Mouse (Mus musculus): ENCODE measurements at regions not wholly inside any gene's neighbourhood (a gene's known extent, or its start where the extent isn't known, plus 50 kb on each side); places are given as distances from the start of the nearest gene placed in this dataset.

DNA sequence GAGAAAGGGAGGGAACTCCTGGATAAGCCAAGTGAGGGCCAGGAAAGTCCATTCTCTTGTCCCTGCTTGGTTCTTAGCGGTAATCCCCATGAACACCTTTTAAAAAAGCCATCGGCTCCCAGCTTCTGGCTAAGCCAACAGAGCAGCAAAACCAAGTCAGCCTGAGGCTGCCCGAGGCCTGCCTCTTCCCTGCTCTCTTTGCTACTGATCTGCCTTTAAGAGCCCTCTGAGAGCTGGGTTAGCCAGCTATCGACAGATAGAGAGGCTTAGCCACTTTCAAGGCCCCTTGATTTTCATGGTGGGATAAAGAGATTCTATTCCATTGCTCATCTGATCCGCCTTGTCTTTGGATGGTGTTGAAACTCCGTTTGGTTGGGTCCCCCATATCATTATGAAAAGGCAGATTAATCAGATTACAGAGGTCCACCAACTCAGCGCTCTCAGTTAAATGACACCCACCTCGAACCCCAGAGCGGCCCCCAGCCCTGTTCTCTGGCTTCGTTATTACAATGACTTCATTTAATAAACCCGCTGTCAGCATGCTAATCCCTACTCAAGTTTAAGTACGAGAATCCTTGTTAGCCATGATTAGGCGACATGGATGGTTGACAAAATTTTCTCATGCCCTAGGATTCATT is 66.1 kb downstream of the Slc4a3 start:
- DNase-seq (ENCODE audit: low read depth, low spot score) = no peak

DNA sequence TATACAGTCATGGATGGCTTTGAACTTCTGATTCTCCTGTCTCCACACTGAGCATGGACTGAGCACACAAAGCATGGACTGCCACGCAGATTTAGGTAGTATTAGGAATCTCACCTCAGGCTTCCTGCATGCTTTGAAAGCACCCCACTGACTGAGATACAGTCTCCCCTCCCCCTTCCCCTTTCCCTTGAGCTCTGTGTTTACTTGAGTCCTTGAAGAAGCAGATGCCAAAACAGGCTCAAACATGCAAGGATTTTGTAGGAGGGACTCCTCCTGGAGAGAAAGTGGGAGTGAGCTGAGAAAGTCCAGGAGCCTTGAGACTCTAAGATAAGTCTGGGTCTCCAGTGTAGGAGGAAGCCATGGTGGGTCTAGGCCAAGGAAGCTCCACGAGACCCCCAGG is 67.1 kb downstream of the Slc4a3 start:
- DNase-seq (ENCODE audit: low read depth, low spot score) = no peak

DNA sequence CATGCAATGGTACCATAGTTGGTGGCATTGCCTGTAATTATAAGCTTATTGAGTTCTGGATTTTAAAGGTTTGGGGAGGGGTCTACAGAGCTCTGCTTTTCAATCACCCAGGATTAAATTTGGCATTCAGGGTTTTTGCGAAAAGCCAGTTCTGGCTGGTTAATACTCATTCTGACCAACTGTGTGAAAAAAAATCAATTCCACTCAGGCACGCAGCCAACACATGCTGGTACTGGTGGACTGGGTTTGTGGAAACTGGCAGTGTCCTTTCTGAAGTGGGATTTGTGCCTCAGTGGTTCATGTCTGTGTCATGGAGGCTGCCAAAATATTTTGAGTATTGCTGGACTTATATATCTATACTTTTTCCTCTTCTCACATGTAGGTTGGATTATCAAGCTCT is 70.9 kb downstream of the Slc4a3 start:
- no peak for DNase-seq (ENCODE audit: low read depth, low spot score)

DNA sequence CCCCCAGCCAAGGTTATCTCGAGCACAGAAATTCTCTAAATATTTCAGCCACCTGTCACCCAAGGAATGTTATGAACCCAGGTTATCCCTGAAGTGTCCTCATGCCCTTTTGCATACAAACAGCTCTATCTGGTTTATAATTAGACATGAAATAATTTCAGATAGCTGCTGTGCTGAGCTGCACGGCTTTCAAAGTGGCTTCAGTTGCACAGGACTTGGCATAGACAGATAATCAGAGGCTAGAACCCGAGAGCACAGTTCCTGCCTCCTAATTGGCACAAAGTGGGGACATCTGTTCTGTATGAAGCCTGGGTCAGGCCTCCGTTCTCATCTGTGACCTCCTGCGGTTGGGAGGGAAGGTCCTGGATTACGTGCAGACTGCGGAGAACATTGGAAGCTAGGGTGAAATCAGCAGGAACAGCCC is 72.3 kb downstream of the Slc4a3 start:
- no peak for DNase-seq (ENCODE audit: low read depth, low spot score)

DNA sequence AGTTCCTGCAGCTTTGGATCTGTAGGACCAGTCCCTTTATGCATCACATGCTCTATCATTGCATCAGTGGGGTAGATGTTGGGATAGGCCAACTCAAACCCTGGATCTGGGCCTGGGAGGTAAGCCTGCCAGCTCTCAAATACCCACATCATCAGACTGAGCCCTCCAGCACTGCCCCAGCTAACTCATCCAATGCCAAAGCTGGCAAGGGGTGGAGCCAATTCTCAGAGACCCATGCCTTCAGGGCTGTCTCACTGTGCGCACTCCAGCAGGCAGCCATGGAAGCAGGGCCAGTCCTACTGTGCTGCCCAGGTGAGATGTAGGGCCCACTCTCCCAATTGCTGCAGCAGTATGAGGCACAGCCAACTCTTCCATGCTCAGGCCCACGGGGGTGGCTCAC is 84.2 kb downstream of the Slc4a3 start:
- DNase-seq (ENCODE audit: low read depth, low spot score) = no peak

DNA sequence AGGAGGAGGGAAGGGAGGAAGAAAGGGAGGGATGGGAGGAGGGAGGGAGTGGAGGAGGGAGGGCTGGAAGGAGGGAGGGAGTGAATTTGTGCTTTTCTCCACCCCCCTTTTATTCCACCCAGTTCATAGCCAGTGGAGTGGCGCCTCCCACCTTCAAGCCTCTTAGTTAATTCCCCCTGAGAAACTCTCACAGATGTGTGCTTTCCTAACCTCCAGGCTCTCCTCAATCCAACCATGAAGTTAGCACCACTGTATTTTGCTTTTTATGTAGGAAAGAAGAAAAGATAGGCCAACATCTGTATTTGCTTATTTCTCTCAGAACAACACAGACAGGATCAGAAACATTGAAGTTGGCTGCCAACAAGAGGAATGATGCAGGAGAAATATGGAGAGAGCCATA is 85.7 kb downstream of the Slc4a3 start:
- no peak for DNase-seq (ENCODE audit: low read depth, low spot score)

DNA sequence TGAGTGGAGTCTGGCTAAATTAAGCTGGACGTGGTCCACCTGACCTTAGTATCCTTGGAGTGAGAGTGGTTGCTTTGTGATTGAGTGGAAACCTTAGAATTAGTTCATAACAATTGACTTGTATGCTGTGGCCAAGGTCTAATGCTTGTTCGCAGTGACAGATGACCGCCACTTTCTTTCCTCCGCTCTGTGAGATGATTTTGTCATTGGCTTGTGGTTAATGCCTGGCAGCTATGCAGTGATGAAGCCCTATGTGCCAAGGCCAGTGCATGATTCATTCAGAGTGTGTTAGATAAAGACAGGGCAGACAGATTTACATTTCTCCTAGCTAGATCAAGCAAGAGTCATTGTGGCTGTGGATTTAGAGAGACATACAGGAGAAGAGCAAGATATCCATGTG is 89.5 kb downstream of the Slc4a3 start:
- DNase-seq (ENCODE audit: low read depth, low spot score) = no peak

DNA sequence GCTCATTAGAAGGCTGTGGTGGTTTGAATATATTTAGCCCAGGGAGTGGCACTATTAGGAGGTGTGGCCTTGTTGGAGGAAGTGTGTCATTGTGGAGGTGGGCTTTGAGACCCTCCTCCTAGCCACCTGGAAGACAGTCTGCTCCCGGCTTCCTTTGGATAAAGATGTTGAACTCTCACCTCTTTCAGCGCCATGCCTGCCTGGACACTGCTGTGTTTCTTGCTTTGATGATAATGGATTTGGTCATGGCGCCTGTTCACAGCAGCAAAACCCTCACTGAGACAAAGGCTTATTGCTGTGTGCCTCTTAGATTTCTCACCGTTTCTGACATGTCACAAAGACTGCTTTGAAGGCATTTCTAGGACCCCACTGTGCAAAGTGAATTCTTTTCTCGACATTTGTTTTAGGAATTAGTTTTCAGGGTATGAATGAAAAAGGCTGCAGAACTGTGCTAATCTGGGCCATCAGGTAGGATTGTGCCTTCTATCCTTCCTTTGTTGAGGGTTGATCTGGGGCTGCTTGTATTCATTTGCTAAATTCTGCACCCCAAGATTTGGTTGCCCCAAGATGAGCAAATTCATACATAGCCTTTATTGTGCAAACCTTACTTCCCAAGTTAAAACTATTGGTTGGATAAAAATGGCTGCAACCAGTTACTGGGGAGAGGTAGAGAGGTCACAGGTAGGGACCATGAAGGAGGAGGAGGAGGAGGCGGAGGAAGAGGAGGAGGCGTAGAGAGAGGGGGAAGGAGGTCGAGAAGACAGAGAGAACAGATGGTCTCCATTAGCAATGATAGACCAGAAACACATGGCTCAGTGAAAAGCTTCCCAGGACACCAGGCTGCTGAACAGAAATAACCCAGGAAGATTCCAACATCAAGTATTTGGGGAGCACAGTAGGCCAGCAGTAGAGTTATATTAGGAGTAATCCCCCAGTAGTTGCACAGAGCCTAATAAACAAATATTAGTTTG is 93.2 kb downstream of the Slc4a3 start:
- no peak for DNase-seq (ENCODE audit: low read depth, low spot score)

DNA sequence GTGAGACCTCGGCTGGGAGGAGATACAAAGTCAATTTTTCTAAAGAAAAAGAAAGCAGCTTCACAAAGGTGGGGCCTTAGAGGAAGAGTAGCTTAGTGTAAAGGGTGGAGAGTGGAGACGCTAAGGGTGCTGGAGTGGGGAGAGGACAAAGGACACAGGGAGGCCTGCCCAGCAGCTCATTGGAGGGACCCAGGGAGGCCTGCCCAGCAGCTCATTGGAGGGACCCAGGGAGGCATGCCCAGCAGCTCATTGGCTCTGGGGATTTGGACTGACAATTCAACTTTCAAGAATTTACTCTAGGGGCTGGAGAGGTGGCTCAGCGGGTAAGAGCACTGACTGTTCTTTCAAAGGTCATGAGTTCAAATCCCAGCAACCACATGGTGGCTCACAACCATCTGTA is 96.4 kb downstream of the Slc4a3 start:
- no peak for DNase-seq (ENCODE audit: low read depth, low spot score)

DNA sequence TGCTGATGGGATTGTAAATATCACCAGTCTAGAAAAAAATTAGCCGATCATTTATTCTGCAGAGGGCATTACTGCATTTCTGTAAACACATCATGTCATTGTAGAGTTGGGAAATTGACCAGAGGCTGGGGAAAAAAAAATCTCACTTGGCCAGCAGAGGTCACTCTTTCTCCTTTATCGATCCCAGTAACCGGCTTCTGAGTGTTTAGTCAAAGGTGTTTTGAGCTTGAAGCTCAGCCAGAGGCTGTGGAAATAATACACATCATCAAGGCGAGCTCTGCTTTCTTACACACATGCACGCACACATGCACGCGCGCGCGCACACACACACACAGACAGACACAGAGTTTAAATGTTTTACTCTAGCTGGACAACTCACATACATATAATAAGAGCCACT is 106.5 kb downstream of the Slc4a3 start:
- DNase-seq (ENCODE audit: low read depth, low spot score) = peak; percentile 83

DNA sequence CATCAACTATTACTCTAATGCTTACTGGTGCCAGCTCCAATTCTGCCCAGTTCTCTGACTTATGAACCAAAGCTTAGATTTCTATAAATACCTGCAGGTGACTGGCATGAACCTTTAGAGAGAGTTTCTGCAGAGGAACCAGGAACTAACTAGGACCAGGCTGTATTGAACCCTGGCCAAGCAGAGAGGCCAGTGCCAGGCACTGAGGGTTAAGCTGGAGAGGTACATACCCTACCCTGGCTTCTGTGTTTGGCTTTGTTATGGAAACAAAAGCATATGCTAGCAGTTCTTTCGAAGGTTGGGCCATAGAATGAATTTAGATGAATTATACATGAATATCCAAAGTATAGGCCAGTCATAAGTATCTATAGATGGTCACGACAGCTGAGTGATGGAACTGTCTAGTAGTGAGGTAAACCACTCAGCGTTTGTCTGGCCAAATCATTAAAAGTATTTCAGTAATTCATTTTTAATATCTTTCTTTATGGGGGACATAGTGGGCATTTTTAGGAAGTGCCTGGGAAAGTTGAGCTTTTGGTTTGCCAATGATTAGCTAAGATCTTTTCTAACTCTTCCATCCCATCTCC is 107.0 kb downstream of the Slc4a3 start:
- no peak for DNase-seq (ENCODE audit: low read depth, low spot score)

DNA sequence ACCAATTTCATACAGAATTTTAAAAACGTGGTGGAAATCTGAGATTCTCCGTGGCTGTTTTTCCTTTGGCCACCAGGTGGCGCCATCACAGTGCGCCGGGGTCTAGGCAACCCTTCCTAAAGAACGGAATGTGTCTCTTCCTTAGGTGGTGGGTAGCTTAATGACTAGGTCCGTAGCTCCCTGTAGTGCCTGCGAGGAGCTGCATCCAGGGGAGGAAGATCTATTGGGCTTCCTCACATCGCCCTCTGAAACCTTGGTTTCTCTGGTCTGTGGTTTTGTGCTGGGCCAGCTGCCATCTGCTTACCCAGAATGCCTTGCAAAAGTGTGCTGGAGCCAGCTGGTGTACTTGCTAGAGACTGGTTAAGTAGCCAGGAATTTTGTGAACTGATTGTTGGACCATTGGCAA is 107.6 kb downstream of the Slc4a3 start:
- DNase-seq (ENCODE audit: low read depth, low spot score) = peak; percentile 72

DNA sequence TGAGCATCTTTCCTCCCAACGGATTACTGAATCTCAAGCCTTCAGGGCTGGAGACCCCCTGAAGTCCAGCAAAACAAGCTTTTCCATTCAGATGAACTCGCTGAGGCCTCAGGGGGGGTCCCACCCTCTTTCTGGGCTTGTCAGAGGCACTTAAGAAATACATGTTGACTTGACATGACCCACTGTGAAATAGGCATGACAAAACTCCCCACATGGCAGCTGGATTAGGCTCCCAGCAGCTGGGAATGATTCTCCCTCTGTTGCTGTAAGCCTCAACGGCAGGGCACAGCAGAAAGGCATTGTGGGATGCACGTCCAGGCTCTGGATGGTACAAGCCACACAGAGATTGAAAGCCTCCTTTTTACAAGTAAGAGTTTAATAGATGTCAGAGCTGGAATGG is 110.5 kb downstream of the Slc4a3 start:
- no peak for DNase-seq (ENCODE audit: low read depth, low spot score)

DNA sequence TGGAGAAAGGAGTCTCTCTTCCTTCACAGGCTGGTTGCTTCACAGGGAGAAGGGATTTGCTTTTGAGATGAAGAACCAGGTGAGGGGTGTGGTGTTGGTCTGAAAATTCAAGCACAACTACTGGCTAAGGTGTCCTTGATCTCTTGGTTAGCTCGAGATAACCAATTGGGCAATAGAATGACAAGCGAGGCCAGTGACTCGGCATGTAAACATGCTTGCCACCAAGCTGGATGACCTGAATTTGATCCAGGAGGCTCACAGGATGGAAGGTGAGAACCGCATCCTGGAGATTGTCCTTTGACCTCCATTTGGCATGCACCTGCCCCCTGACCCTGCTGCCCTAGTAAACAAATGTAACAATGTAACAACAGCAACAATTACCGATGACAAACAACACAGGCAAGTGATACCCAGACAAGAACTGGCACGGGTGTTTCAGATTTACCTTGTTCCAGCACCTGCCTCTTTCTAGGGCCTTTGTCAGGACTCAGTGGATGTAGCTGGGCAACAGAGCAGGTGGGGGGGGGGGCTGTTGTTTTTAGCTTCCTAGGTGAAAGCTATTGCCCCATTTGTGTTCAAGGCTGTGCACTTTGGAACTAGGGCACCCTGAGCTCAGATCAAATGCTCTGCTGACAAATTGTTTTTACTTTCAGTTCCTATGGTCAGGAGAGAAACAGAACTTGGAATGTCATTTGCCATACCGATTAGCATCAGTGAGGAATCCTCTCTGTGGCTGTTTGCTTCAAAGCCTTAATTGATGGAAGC is 114.5 kb downstream of the Slc4a3 start:
- DNase-seq (ENCODE audit: low read depth, low spot score) = no peak

DNA sequence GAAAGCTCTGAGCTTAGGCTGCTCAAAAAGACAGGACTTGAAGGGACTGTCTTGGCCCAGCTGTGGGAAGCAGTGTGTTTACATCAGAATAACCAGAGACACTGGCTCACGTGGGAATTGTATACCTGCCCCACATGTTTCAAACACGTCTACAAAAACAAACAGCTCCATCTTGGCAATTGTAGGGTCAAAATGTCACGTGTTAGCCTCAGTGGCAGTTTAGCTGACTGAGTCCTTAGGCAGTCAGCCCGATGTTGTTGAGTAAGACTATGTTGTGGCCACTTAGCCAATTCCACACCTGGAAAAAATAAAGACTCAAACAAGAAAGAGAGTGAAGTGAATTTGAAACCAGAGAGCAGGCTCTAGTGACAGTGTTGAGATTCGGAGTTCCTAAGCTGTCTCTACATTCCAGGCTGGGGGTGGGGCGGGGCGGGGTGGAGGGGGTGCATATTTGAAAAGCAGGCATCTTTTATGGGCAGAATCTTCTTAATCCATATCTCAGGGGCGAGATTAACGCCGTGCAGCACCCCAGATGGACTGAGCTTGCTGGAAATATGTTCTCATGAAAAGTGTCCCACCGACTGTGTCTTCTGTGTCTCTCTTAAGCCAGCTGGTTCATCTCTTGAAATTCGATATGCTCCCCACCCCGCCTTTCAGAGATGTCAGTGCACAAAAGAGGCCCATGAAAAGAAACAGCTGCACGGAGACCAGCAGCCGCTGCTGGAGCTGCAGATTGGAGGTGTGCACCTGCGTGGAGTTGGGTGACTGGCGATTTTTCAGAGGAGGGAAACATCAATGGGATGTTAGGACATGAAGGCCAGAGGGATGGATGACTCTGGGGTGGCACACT is 116.3 kb downstream of the Slc4a3 start:
- no peak for DNase-seq (ENCODE audit: low read depth, low spot score)

DNA sequence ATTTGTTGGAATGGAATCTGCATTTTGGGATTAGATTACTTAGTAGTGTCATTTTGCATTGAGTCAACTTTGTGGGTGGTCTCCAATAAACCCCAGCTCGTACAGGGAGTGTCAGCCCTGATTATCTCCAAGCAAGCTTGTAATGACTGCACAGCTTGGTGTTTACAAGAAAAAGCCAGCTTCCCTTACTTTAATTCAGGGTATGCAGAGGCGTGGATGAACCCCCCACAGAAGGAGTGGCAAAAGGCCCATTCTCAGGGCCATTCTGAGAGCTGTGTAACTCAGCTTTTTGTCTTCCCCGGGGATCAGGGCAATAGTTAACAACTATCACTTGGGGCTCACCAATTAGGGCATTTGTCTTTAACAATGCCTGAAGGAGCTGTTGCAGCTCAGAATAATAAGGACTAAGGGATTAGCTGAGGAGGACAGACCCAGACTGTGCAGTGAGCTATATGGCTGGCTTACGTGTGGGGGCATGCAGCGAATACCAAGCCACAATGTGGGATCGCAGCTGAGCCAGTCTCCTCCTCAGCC is 121.7 kb downstream of the Slc4a3 start:
- no peak for DNase-seq (ENCODE audit: low read depth, low spot score)

DNA sequence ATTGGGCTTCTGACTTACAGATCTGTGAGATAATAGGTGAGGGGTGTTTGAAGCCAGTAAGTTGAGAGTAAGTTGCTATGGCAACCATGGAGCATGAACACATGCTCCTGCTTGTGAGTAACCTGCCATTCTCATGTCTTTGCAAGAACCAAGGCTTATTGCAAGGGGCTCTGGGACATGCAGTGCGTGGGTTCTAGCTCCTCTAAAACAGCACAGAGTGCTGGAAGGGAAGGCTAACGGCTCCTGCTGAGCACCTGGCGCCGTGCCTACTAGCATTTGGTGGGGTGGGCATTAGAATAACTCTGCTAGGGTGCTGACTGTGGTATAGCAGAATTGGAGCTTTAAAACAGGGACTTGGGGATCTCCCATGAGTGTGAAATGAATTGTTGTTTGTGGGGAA is 130.2 kb downstream of the Slc4a3 start:
- no peak for DNase-seq (ENCODE audit: low read depth, low spot score)

DNA sequence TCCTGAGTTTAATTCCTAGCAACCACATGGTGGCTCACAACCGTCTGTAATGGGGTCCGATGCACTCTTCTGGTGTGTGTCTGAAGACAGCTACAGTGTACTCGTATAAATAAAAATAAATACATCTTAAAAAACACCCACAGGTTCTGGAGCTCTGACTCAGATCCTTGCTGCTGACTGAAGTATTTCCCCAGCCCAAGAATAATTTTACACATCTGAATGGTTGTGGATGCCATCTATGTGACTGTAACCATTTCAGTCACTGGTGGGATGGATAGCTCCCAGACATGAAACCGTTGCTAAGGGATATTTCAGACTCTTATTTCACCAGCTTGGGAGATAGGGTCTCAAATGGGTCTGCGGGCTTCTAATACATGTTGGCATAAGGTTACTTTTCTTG is 131.6 kb downstream of the Slc4a3 start:
- DNase-seq (ENCODE audit: low read depth, low spot score) = no peak

DNA sequence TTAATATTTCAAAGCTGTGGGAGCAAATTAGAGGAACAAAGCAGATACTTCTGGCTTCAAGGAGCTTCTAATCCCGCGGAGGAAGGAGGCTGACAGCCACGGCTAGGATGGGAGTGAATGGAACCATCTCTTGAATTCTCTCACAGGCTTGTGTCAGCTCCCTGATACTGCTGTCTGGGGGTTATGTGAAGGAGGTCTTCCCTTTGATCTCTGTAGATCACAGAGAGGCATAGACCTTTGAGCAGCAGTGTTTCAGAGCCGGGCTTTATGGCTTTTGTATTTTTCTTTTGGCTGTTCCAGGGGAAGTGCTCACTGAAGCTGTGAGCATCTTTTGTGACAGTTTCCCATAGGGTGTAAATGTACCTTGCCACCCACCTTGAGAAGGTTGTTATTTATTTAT is 132.2 kb downstream of the Slc4a3 start:
- no peak for DNase-seq (ENCODE audit: low read depth, low spot score)

DNA sequence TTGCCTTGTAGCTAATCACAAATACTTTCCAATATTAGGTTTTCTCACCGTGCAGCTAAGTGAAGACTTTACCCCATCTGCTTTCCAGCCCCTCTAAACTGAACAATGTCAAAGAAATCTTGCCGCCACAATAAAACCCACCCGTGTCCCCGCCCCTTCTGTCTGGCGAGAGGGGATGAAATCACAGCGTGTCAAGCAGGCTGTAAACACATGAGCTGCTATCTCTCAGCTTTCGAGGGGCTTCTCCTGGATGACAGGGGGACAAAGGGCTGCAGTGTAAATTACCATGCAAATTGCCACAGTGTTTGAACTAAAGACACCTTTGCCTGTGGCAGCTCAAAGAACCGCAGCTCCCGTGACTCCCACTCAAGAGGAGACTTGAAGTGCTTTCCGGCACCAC is 134.3 kb downstream of the Slc4a3 start:
- DNase-seq (ENCODE audit: low read depth, low spot score) = no peak

DNA sequence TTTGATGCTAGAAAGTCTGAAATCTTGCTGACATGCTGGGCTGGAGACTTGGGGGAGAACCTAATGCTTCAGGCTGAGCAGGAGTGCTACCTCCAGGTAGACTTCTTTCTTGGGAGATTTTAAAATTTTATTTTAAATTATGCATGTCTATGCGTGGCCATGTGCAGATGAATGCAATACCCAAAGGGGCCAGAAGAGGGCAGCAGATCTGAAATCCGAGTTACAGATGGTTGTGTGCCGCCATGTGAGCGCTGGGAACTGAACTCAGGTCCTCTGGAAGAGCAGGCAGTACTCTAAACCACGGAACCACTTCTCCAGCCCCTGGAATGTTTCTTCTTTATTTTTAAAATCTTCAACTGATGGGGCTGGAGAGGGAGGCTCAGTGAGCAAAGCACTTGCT is 135.8 kb downstream of the Slc4a3 start:
- DNase-seq (ENCODE audit: low read depth, low spot score) = peak; percentile 9
